Mouse (Mus musculus) thymus, adult 2 months (tissue): Measurements from ENCODE around the gene Ccdc8. TPM values are rescaled to one million over a fixed set of nuclear protein-coding genes. Genes with fewer than 3 reads are reported as not detected.

Source experiments
- DNase-seq: peaks from one replicate; pipeline ENCODE4 v3.0.0; 2021
- H3K27ac ChIP-seq: fragments of 200-500 bp; 2 replicates; pipeline ENCODE4 v1.5.1; 2012; ENCODE audit warnings: low read length, control low read depth; ENCODE audit not compliant: control insufficient read depth, insufficient read depth
- H3K27me3 ChIP-seq: fragments of 200-500 bp; 2 replicates; pipeline ENCODE4 v1.6.1; 2012; ENCODE audit warnings: mild to moderate bottlenecking, low read length, moderate library complexity, mixed read lengths; ENCODE audit not compliant: control insufficient read depth, insufficient read depth
- H3K36me3 ChIP-seq: fragments of 200-500 bp; 2 replicates; pipeline ENCODE4 v1.6.1; 2012; ENCODE audit warnings: mild to moderate bottlenecking, low read length, moderate library complexity; ENCODE audit not compliant: control insufficient read depth, insufficient read depth
- H3K4me1 ChIP-seq: fragments of 200-500 bp; replicated peaks from 2 replicates; pipeline ENCODE4 v1.6.1; 2012; ENCODE audit warnings: low read length; ENCODE audit not compliant: control insufficient read depth, insufficient read depth
- H3K4me3 ChIP-seq: fragments of 200-500 bp; 2 replicates; pipeline ENCODE4 v1.5.1; 2012; ENCODE audit warnings: mild to moderate bottlenecking, low read length, control low read depth, moderate library complexity; ENCODE audit not compliant: control insufficient read depth, insufficient read depth
- CTCF ChIP-seq: fragments of 200-500 bp; IDR thresholded peaks from 2 replicates; pipeline ENCODE4 v1.5.1; 2012; ENCODE audit warnings: mild to moderate bottlenecking, control low read depth, low read length, moderate library complexity, borderline replicate concordance; ENCODE audit not compliant: control insufficient read depth, poor library complexity, insufficient read depth; ENCODE audit errors: extremely low read depth
- POLR2A ChIP-seq: fragments of 200-500 bp; IDR thresholded peaks from 2 replicates; pipeline ENCODE4 v1.6.1; 2012; ENCODE audit warnings: mild to moderate bottlenecking, low read length, control low read depth, moderate library complexity; ENCODE audit not compliant: control insufficient read depth, poor library complexity, insufficient read depth; ENCODE audit errors: extremely low read depth
- WGBS: fragments of 180-500 bp; shearing (Covaris S2); methylation state at CpG from one replicate; pipeline ENCODE4 v1.1.7; 2018; 5-methylcytosine and 5-hydroxymethylcytosine counted together
- polyA plus RNA-seq: library from polyadenylated mRNA; depleted of rRNA; stranded (reverse); fragments of >200 nt; gene quantifications from 2 replicates; pipeline ENCODE4 v1.2.3, GENCODE M21; 2012

The Ccdc8 gene
- polyA plus RNA-seq, 1 experiment = 2.0 TPM

GRCm38 (mm10) chr7:16956410-16957265, 35.9 kb upstream of the Ccdc8 start:
- TF ChIP-seq CTCF (no peak), POLR2A (no peak)
- Histone ChIP-seq H3K27ac (no peak overlapping the region), H3K4me3 (no peak overlapping the region), H3K36me3 (no peaks in the 10 kb centered on the region), H3K27me3 (no peaks in the 10 kb centered on the region), H3K4me1 (no peaks in the 10 kb centered on the region)
- WGBS = 89% methylated on average over 15 of the region's 15 CpGs
- no peak for DNase-seq

GRCm38 (mm10) chr7:16959539-16960187, 32.8 kb upstream of the Ccdc8 start, which contains the start of gene Pnmal1:
TSS of gene Pnmal1 (plus strand) at chr7:16959679.
- no peak for DNase-seq
- H3K4me3 ChIP-seq = no peak within 1 kb of the TSS
- no peaks in the 10 kb centered on the region for H3K4me1 ChIP-seq
- WGBS = 70% methylated on average over 17 of the region's 17 CpGs
- H3K36me3 ChIP-seq = no peaks in the 10 kb centered on the region
- H3K27me3 ChIP-seq = no peaks in the 10 kb centered on the region
- TF ChIP-seq CTCF = no peak
- no peak within 1 kb of the TSS for H3K27ac ChIP-seq

GRCm38 (mm10) chr7:16961678-16962077, 30.8 kb upstream of the Ccdc8 start:
- no peaks in the 10 kb centered on the region for H3K36me3 ChIP-seq
- no peak for TF ChIP-seq POLR2A
- no peak for TF ChIP-seq CTCF
- no peak overlapping the region for H3K4me3 ChIP-seq
- no peaks in the 10 kb centered on the region for H3K27me3 ChIP-seq
- no peak overlapping the region for H3K27ac ChIP-seq
- no peaks in the 10 kb centered on the region for H3K4me1 ChIP-seq
- 82% methylated on average over 5 of the region's 5 CpGs for WGBS
- DNase-seq = no peak

DNA sequence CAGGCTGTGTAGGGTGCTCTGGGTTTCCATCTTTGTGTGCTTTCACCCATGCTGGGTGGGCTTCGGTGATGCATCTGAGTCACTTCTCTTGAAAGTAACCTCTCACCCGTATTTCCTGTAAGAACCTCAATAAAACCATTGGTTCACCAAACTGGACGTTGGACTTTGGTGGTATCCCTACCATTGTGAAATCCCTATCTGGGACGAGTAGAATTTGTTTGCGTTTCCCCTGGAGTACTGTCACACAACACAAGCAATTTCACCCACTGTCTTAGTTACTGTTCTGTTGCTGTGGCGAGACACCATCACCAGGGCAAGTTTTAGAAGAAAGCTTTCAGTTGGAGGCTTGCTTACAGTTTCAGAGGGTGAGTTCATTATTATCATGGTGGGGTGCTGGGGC, 24.1 kb upstream of the Ccdc8 start:
- Histone ChIP-seq H3K4me3 (no peak overlapping the region), H3K36me3 (no peaks in the 10 kb centered on the region), H3K27me3 (no peaks in the 10 kb centered on the region), H3K4me1 (no peaks in the 10 kb centered on the region), H3K27ac (no peak overlapping the region)
- TF ChIP-seq POLR2A (no peak), CTCF (no peak)
- 94% methylated on average over 6 of the region's 6 CpGs for WGBS
- no peak for DNase-seq

DNA sequence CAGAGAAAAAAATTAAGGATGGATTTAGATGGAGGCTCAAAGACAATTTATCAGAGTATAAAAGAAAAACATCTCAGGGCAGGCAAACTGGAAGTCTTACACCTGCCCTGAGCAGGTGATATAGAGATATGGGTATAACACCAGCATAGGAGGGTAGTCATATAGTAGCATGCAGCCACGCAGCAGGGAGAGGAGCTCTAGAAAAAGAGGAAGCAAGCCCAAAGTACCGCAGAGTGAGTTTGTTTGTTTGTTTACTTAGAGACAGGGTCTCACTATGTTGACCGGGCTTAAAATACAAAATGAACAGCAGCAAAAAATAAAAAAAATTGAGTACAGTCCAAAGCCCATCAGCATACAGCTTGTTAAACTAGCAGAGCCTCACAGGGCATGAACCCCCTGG, 21.3 kb upstream of the Ccdc8 start:
- H3K27ac ChIP-seq = no peak overlapping the region
- 50% methylated on average over 3 of the region's 3 CpGs for WGBS
- no peak overlapping the region for H3K4me3 ChIP-seq
- TF ChIP-seq CTCF = no peak
- TF ChIP-seq POLR2A = no peak
- no peaks in the 10 kb centered on the region for H3K27me3 ChIP-seq
- no peaks in the 10 kb centered on the region for H3K36me3 ChIP-seq
- DNase-seq = no peak
- H3K4me1 ChIP-seq = no peaks in the 10 kb centered on the region

DNA sequence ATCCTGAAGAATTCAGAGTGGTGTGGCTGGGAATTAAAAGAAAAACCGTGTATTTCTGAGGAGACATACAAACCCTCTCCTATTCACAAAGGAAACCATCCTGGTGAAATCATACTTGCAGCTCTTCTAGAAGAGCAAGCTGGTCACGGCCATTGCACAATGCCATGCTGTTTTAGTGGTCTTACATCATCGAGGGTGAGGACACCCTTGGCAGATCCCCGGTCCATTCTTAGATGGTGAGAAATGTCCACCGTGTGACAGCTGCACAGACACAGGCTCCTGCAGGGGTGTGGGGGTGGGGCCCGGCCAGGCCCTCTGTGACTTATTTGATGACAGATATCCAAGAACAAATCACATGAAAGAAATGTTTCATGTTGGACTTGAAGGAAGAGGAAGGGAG, 18.5 kb upstream of the Ccdc8 start:
- Histone ChIP-seq H3K4me3 (no peak overlapping the region), H3K36me3 (no peaks in the 10 kb centered on the region), H3K4me1 (no peaks in the 10 kb centered on the region), H3K27me3 (no peaks in the 10 kb centered on the region), H3K27ac (no peak overlapping the region)
- DNase-seq = no peak
- TF ChIP-seq POLR2A (no peak), CTCF (no peak)
- 78% methylated on average over 6 of the region's 6 CpGs for WGBS
